Mouse (Mus musculus) erythroblast, embryonic 14.5 days (primary cell): Measurements from ENCODE around the gene Phldb3. TPM values are rescaled to one million over a fixed set of nuclear protein-coding genes. Genes with fewer than 3 reads are reported as not detected.

Experiments used
- H3K27me3 ChIP-seq: 2 replicates; pipeline ENCODE4 v1.6.1; 2012; ENCODE audit warnings: inconsistent platforms; ENCODE audit not compliant: control insufficient read depth
- H3K36me3 ChIP-seq: 2 replicates; pipeline ENCODE4 v1.6.1; 2012; ENCODE audit warnings: mild to moderate bottlenecking, inconsistent platforms; ENCODE audit not compliant: control insufficient read depth
- H3K4me1 ChIP-seq: 2 replicates; pipeline ENCODE4 v1.6.1; 2012; ENCODE audit warnings: inconsistent platforms; ENCODE audit not compliant: control insufficient read depth
- H3K4me3 ChIP-seq: replicated peaks from 2 replicates; pipeline ENCODE3; 2012; ENCODE audit warnings: moderate library complexity, mild to moderate bottlenecking, inconsistent platforms
- H3K9me3 ChIP-seq: 2 replicates; pipeline ENCODE4 v1.6.1; 2012; ENCODE audit warnings: low read length, inconsistent platforms, mixed read lengths; ENCODE audit not compliant: control insufficient read depth
- GATA1 ChIP-seq: IDR thresholded peaks from 2 replicates; pipeline ENCODE4 v1.6.1; 2012; ENCODE audit warnings: low read length, inconsistent platforms, mixed read lengths
- TAL1 ChIP-seq: IDR thresholded peaks from 3 replicates; pipeline ENCODE4 v1.6.1; 2012; ENCODE audit warnings: low read length, inconsistent platforms, mixed read lengths
- polyA plus RNA-seq: library from polyadenylated mRNA; stranded (reverse); fragments of >175 nt; gene quantifications from 2 replicates; pipeline ENCODE4 v1.2.3, GENCODE M21; 2012

Gene Phldb3
- polyA plus RNA-seq, result 0.03 and 0.09 TPM in 2 replicates

- Histone ChIP-seq H3K36me3 (peaks cover 3% of the 10 kb centered on the region; the same call in 1 of the 2 replicates), H3K27me3 (peaks cover 36% of the 10 kb centered on the region)
- TF ChIP-seq TAL1, result no peak
- TF ChIP-seq GATA1, result no peak
Observed at GRCm38 (mm10) chr7:24610144-24610878, at the start of gene Phldb3. TSS of gene Phldb3 (plus strand) at chr7:24610763.

GRCm38 (mm10) chr7:24561450-24561849 is 49.1 kb upstream of the Phldb3 start:
- no peak for TF ChIP-seq GATA1
- TF ChIP-seq TAL1, result no peak
- Histone ChIP-seq H3K27me3 (no peaks in the 10 kb centered on the region), H3K9me3 (no peaks in the 10 kb centered on the region), H3K36me3 (peaks cover 88% of the 10 kb centered on the region), H3K4me1 (no peaks in the 10 kb centered on the region; the same call in 1 of the 2 replicates), H3K4me3 (no peak overlapping the region)

More at GRCm38 (mm10) chr7:24610144-24610878, at the start of gene Phldb3:
- Histone ChIP-seq H3K4me3 (peak within 1 kb of the TSS; percentile 67), H3K9me3 (peaks cover 2% of the 10 kb centered on the region; the same call in 1 of the 2 replicates), H3K4me1 (peaks cover 28% of the 10 kb centered on the region)

- no peak for TF ChIP-seq TAL1
- no peak for TF ChIP-seq GATA1
- H3K4me3 ChIP-seq, result no peak overlapping the region
- no peaks in the 10 kb centered on the region for H3K9me3 ChIP-seq
- H3K27me3 ChIP-seq, result no peaks in the 10 kb centered on the region
- peaks cover 95% of the 10 kb centered on the region for H3K36me3 ChIP-seq
- H3K4me1 ChIP-seq, result no peaks in the 10 kb centered on the region; the same call in 1 of the 2 replicates
Observed at GRCm38 (mm10) chr7:24563191-24563836, 47.2 kb upstream of the Phldb3 start.

- Histone ChIP-seq H3K4me3 (no peak overlapping the region), H3K9me3 (no peaks in the 10 kb centered on the region), H3K36me3 (peaks cover 96% of the 10 kb centered on the region), H3K4me1 (no peaks in the 10 kb centered on the region; the same call in 1 of the 2 replicates), H3K27me3 (no peaks in the 10 kb centered on the region)
- no peak for TF ChIP-seq GATA1
- no peak for TF ChIP-seq TAL1
Observed at GRCm38 (mm10) chr7:24563837-24564206, 46.7 kb upstream of the Phldb3 start.

- Histone ChIP-seq H3K4me1 (no peaks in the 10 kb centered on the region; the same call in 1 of the 2 replicates), H3K9me3 (no peaks in the 10 kb centered on the region), H3K27me3 (no peaks in the 10 kb centered on the region), H3K36me3 (peaks cover 92% of the 10 kb centered on the region), H3K4me3 (no peak overlapping the region)
- TF ChIP-seq GATA1 (no peak), TAL1 (no peak)
Observed at GRCm38 (mm10) chr7:24564607-24565265, 45.8 kb upstream of the Phldb3 start.

- Histone ChIP-seq H3K4me3 (no peak overlapping the region), H3K36me3 (peaks cover 92% of the 10 kb centered on the region), H3K4me1 (no peaks in the 10 kb centered on the region; the same call in 1 of the 2 replicates), H3K27me3 (no peaks in the 10 kb centered on the region), H3K9me3 (no peaks in the 10 kb centered on the region)
- TF ChIP-seq TAL1, result no peak
- no peak for TF ChIP-seq GATA1
Observed at GRCm38 (mm10) chr7:24565627-24566026, 44.9 kb upstream of the Phldb3 start.

- peaks cover 92% of the 10 kb centered on the region for H3K36me3 ChIP-seq
- no peaks in the 10 kb centered on the region for H3K9me3 ChIP-seq
- no peaks in the 10 kb centered on the region; the same call in 1 of the 2 replicates for H3K4me1 ChIP-seq
- no peaks in the 10 kb centered on the region for H3K27me3 ChIP-seq
- H3K4me3 ChIP-seq, result no peak overlapping the region
- TF ChIP-seq TAL1, result no peak
Observed at GRCm38 (mm10) chr7:24566206-24566605, 44.4 kb upstream of the Phldb3 start.

GRCm38 (mm10) chr7:24568512-24568911 is 42.1 kb upstream of the Phldb3 start:
- Histone ChIP-seq H3K4me1 (no peaks in the 10 kb centered on the region; the same call in 1 of the 2 replicates), H3K36me3 (peaks cover 94% of the 10 kb centered on the region), H3K4me3 (no peak overlapping the region), H3K27me3 (no peaks in the 10 kb centered on the region), H3K9me3 (no peaks in the 10 kb centered on the region)
- no peak for TF ChIP-seq GATA1
- TF ChIP-seq TAL1, result no peak

GRCm38 (mm10) chr7:24571071-24571470 is 39.5 kb upstream of the Phldb3 start:
- no peak overlapping the region for H3K4me3 ChIP-seq
- TF ChIP-seq TAL1 (no peak), GATA1 (no peak)
- H3K9me3 ChIP-seq, result no peaks in the 10 kb centered on the region
- H3K27me3 ChIP-seq, result no peaks in the 10 kb centered on the region
- H3K4me1 ChIP-seq, result peaks cover 1% of the 10 kb centered on the region; the same call in 1 of the 2 replicates
- peaks cover 71% of the 10 kb centered on the region for H3K36me3 ChIP-seq
